Mouse (Mus musculus) brain, embryonic 18.5 days (tissue): ENCODE results near the gene Ryr1.

Experiments
- DNase-seq: peaks from one replicate; pipeline ENCODE4 v3.0.0-alpha.2; 2012; ENCODE audit warnings: low read depth, low spot score

Gene Ryr1

GRCm38 (mm10) chr7:29124970-29125369, at the start of gene Ryr1:
TSS of gene Ryr1 (minus strand) at chr7:29125179.
- no peak for DNase-seq

- no peak for DNase-seq
Measured at GRCm38 (mm10) chr7:29172390-29173016, 47.5 kb upstream of the Ryr1 start.

GRCm38 (mm10) chr7:29171562-29172097, 46.7 kb upstream of the Ryr1 start:
- DNase-seq: no peak

DNA sequence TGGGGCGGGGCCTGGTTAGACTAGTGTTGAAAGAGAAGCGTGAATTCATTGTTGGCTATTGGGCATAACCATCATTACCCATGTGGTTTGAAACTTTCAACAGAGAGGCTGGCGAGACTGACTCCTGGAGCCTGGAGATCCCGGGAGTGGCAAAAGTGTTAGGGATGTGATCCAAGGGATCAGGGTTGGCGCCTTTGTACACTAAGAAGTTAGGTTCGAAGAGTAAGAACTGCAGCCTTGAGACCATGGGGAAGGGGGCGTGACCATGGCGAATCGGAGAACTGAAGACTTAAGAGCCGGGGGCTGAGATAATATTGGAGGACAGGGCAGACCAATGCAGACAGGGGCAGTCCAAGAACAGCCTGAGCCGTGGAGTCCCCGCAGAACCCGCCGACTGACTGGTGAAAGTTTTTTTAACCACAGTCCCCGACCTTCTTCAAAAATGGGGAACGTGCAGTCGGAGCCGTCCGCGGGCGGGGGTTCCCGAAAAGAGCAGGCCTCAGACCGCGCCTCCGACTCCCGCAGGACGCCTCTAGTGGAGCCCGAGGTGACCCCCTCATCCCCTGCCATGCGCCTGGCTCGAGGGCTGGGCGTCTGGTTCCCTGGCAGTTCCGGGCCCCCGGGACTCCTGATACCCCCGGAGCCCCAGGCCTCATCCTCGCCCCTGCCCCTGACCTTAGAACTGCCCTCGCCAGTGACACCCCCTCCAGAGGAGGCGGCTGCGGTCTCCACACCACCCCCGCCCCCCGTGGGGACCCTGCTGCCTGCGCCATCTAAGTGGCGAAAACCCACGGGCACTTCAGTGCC, 46.0 kb upstream of the Ryr1 start:
- DNase-seq: no peak

GRCm38 (mm10) chr7:29170066-29170754, 45.2 kb upstream of the Ryr1 start, which contains the start of the genes Ggn and Spred3:
TSS of gene Ggn (plus strand) at chr7:29170210.
TSS of gene Spred3 (minus strand) at chr7:29170411.
- DNase-seq: no peak

DNA sequence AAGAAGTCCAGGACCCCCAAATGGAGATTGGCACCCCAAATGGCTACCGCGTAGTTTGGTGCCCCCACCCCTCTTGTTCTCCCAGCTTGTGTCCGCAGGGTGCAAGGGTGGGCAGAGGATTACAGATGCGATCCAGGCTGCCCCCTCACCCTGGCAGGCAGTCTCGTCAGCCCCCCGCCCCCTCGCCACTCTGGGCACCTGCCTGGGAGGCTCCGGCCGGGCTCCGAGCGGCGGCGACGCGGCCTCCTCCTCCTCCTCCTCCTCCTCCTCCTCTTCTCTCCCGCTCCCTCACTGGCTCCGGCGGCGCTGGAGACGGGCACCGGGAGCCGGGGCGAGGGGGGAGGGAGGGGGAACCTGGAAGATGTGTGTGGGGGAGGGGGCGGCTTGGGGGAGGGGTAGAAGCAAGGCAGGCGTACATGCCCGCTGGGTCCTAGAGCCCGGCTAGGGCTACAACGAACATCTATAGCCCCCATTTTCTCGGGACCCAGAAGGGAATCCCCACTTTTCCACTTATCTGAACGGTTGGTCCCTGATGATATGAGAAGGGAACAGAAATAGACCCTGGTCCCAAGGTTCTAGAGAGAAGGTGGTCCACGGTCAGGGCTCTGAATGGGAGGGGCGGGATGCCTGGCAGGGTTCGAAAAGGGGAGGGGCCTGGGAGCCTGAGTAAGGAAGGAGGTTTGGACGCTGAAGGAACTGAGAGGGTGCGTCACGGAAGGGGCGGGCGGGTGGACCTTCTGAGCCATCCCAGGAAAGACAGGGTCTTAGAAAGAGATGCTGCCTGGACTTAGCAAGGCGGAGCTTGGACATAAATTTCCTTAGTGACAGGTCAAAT, 44.5 kb upstream of the Ryr1 start:
- DNase-seq: peak; percentile 77

DNA sequence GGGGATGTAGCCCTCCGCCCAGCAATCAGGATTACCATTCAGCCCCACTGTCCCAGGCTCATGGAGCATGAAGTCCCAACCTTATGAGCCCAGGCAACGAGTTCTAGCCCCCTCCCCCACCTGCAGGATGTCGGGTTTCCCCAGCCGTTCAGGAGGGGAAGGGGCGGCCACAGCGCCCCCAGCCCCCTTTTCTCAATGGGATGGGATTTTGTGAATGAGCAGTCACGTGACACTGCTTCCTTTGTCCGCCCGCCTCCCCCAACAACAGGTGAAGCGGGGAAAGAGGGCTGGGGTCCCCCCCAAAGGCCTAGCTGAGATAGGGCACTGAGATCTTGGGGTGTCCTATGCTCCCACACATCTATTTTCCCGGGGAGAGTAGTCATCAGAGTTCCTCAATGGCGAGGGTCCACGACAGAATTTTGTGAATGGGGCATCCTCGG, 43.8 kb upstream of the Ryr1 start:
- DNase-seq: no peak

DNA sequence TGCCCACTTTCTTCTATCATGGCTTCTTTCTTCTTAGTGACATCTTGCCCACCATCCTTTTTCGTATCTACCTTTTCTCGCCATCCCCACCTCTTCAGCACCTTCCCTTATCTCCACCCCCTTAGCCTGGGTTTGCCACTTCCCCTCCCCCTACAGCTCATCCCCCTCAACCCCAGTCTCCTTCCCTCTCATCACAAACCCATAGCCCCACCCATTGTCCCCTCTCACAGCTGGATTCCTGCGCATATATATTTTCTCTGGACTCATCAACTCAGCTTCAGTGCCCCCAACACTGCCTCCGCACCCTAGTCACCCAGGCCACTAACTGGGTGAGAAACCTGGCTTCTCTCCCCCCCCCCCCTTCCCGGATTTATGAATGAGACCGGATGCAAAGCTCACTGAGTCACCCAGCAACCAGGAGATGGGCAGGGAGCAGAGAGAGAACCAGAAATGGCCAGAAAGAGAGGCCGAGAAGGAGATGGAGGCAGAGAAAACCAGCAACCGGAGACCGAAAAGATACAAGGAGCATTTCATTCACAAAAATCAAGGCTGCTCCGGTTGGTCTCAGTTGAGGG, 43.2 kb upstream of the Ryr1 start:
- no peak for DNase-seq

DNA sequence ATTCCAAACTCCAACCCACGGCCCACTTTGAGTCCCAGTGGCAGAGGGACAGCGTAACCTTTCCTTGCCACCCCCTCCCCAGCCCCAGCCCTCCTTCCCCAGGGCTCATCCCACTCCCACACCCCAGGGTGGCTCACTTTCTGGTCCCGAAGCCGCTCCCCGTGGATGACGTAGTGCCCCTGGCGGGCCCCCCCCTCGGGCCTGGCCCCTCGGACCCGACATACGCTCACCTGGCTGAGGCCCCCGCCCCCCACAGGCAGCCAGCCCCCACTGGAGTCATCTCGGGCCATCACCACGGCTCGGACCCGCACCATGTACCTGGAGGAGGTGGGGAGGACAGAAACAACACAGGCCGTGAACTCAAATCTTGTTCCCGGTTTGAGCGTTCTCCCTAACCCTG, 42.7 kb upstream of the Ryr1 start:
- no peak for DNase-seq

- no peak for DNase-seq
Measured at GRCm38 (mm10) chr7:29162750-29163525, 38.0 kb upstream of the Ryr1 start.

GRCm38 (mm10) chr7:29162294-29162693, 37.3 kb upstream of the Ryr1 start:
- DNase-seq: no peak

- DNase-seq: no peak
Measured at GRCm38 (mm10) chr7:29158264-29158663, 33.3 kb upstream of the Ryr1 start.

DNA sequence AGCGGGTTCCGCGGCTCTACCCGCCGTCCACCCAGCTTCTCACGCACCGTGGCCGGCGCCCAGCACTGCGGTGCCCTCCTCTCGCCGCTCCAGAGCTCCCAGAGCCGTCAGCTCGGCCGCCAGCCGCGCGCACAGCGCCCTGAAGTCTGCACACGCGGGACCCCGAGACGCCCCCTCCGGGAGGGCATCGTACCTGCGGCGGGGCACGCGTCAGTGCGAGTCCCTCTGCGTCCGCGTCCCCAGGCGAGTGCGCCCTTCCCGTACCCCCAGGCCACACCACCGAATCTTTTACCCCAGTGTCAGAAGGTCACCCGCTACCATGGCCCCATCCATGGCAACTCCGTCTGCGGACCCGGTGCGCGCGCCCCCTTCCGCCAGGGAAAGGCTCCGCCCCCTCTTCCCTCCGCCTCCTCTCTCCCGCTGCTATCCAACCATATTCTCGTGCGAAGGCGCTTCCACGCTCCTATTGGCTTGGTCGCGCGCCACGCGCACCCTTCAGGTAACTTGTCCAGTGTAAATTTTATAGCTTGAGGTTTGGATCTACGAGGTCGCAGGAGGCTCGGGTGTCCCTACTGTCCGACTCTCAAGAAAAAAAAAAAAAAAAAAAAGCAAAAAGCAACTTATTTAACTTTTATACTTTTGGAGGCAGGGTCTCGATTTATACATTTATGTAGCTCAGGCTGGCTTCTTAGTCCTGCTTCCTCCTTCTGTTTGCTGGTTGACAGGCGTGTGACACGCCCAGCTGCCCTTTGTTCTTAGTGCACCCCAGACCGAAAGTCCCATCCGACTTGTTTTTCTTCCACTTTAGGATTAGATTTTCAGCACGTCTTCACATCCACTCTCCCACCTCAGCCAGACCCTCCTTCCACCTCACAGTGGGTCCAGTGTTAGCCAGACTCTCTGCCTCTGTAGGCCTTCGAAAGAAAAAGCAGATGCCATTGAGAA, 31.1 kb upstream of the Ryr1 start, which contains the start of gene Fam98c:
TSS of gene Fam98c (minus strand) at position 397 of the 945 bp plus-strand sequence.
- DNase-seq: peak; percentile 56

GRCm38 (mm10) chr7:29155196-29155837, 30.3 kb upstream of the Ryr1 start:
- DNase-seq: peak; percentile 67

DNA sequence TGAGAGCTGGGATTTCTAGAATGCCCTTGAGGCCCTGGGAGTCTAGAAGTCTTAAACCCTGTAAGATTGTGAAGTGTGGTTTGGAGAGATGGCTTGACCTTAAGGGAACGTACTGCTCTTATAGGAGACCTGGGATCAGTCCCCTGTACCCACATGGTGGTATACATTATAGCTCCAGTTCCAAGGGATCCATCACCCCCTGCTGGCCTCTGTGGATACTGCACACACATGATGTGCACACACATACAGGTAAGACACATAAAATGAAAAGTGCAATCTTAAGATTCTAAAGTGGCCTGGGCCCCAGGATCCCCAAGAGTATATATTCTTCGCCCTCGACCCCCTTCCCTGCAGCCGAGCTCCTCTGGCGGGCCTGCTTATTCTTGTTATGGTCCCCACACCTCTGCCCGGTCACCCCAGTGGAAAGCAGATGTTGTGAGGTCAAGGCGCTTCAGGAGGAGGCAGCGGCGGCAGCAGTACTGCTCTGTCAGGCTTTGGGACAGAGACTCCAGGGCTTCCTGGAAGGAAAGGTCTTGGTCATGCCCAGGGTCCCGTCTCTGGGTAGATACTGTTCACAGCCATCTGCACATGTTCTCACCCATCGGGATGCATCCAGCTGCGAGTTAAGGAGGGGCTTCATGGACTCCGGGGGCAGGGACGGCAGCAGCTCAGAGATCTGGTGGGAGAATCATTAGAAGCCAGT, 29.2 kb upstream of the Ryr1 start:
- no peak for DNase-seq

DNA sequence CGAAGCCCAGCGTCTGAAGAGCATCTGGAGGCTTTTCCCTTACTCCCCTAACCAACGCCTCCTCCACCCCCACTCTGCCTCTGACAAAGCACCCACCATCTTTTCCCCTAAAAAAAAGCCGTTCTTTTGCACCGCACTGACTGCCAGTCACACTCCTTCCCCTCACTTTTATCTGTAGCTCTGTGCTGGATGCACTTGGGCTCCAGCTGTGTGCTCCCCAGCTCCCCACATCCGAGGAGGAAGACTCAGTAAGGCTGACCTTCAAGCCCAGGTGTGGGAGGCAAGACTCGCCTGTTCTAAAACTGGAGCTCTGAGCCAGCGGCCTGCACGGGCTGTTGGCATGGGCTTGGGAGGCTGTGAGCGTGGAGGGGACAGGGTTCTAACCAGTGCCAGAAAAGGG, 26.5 kb upstream of the Ryr1 start:
- no peak for DNase-seq

- DNase-seq: no peak
Measured at GRCm38 (mm10) chr7:29148771-29149170, 23.8 kb upstream of the Ryr1 start.
